Mouse (Mus musculus): Measurements from ENCODE around the gene Col19a1. TPM values are rescaled to one million over a fixed set of nuclear protein-coding genes. Genes with fewer than 3 reads are reported as not detected.

Gene Col19a1
- total RNA-seq, 1 experiment: not detected

DNA sequence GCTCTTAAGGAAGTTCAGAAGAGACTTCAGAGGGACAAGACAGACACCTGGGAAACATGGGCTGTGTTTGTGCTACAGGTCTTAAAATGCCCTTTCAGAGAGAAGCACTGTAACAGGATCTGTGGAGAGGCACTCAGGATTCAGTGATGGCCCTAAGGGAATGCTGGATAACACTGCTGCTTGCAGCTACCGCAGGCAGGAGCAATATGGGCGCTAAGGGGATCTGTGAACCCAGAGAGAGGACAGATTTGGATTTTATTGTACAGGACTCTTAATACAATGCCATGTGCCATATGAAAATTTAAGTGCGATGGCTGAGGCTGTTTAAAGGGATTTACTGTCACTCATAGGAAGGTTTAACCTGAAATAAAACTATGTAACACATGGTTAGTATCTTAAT is 270.8 kb downstream of the Col19a1 start:
- H3K4me3 ChIP-seq (ENCODE audit: insufficient read depth in 1 of 2, low read depth in 1 of 2, low read length in 2 of 2, poor library complexity in 1 of 2, severe bottlenecking in 1 of 2): no peak overlapping the region
- no peak for DNase-seq (ENCODE audit: low read depth, low spot score)
- TF ChIP-seq ZC3H11A (IDR thresholded peaks at IDR 0.05; ENCODE audit: borderline replicate concordance, low read depth, low read length) (no peak), CHD2 (IDR thresholded peaks at IDR 0.05; ENCODE audit: low read depth, low read length) (no peak), MAFK (IDR thresholded peaks at IDR 0.05; ENCODE audit: insufficient read depth, low read depth, low read length) (no peak), ZNF384 (IDR thresholded peaks at IDR 0.05; ENCODE audit: low read depth, low read length) (no peak), HCFC1 (IDR thresholded peaks at IDR 0.05; ENCODE audit: borderline replicate concordance, insufficient read depth, low read length) (no peak)
- no peaks in the 10 kb centered on the region for H3K4me1 ChIP-seq (ENCODE audit: control insufficient read depth in 2 of 2, insufficient read depth in 2 of 2, low read length in 2 of 2, poor library complexity in 1 of 2)
- H3K27ac ChIP-seq (ENCODE audit: insufficient read depth, low read depth, low read length, poor library complexity, severe bottlenecking): no peak overlapping the region
- in situ Hi-C loops (cut with MboI; ENCODE audit: low sequenced_read_pairs in 2 of 2, unreplicated experiment in 2 of 2): no loop called here
- no peaks in the 10 kb centered on the region for H3K9me3 ChIP-seq (ENCODE audit: control insufficient read depth, insufficient read depth, low read depth, low read length)
- no peaks in the 10 kb centered on the region for H3K36me3 ChIP-seq (ENCODE audit: control insufficient read depth, insufficient read depth, low read length, poor library complexity, severe bottlenecking)
- no peak overlapping the region for H3K9ac ChIP-seq (ENCODE audit: insufficient read depth, low read depth, low read length, poor library complexity, severe bottlenecking)

DNA sequence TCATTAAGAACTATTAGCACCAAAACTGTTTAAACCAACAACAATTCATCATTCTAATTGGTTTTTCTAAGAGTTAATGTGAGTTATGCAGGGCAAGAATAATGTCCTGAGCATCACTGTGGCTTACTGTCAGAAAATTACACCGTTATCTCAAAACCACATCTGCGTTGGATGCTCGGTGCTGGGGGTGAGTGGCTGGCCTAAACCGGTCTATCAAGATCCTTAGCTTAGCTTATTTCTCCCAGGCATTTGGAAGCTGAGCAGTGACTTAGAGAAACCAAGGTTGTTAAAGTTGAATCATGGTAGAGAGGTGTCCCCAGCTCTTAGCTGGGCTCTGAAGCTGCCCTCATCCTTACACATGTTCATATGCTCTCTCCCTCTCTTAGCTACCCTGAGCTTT is 276.4 kb downstream of the Col19a1 start:
- TF ChIP-seq HCFC1 (IDR thresholded peaks at IDR 0.05; ENCODE audit: borderline replicate concordance, insufficient read depth, low read length) (no peak), CHD2 (IDR thresholded peaks at IDR 0.05; ENCODE audit: low read depth, low read length) (no peak)
- no peak overlapping the region for H3K9ac ChIP-seq (ENCODE audit: insufficient read depth, low read depth, low read length, poor library complexity, severe bottlenecking)
- no peak overlapping the region for H3K27ac ChIP-seq (ENCODE audit: insufficient read depth, low read depth, low read length, poor library complexity, severe bottlenecking)
- H3K4me3 ChIP-seq (ENCODE audit: insufficient read depth in 1 of 2, low read depth in 1 of 2, low read length in 2 of 2, poor library complexity in 1 of 2, severe bottlenecking in 1 of 2): no peak overlapping the region
- H3K9me3 ChIP-seq (ENCODE audit: control insufficient read depth, insufficient read depth, low read depth, low read length): no peaks in the 10 kb centered on the region
- DNase-seq (ENCODE audit: low read depth, low spot score): no peak
- H3K36me3 ChIP-seq (ENCODE audit: control insufficient read depth, insufficient read depth, low read length, poor library complexity, severe bottlenecking): no peaks in the 10 kb centered on the region
- in situ Hi-C loops (cut with MboI; ENCODE audit: low sequenced_read_pairs in 2 of 2, unreplicated experiment in 2 of 2): no loop called here
- H3K4me1 ChIP-seq (ENCODE audit: control insufficient read depth in 2 of 2, insufficient read depth in 2 of 2, low read length in 2 of 2, poor library complexity in 1 of 2): no peaks in the 10 kb centered on the region

DNA sequence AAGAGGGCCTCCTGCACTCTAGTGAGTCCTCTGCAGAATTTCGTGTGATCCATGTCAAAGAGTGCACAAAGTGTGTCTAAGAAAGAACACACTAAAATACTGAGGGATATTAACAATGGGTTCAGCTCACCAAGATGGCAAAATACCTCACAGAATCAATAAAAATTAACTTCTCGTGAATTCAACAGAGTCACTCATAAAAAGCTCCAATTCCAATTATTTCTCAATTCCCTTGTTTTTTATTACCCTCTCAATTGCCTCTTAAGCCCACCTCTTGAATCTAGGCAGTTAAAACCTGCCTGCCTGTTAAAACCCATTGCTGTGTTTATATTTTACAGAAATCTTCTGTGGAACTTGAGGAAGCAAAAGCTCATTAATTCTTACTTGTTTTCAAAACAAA is 277.1 kb downstream of the Col19a1 start:
- in situ Hi-C loops (cut with MboI; ENCODE audit: low sequenced_read_pairs in 2 of 2, unreplicated experiment in 2 of 2): no loop called here
- no peak overlapping the region for H3K27ac ChIP-seq (ENCODE audit: insufficient read depth, low read depth, low read length, poor library complexity, severe bottlenecking)

DNA sequence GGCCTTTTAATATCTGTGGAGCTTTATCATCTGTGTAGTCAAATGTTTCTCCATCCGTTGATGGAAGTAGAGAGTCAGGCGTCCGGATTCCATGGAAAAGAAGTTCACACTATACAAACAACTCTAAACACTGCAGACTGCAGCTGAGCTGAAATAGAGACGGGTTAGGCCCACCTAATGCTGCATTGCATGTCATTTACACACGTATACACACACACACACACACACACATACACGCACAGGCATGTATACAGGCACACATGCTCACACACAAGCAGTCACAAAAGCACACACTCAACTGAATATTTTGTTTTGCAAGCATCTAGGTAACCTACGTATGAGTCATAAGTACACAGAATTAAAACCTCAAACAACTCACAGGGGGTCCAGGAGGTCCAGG is 284.2 kb downstream of the Col19a1 start:
- Histone ChIP-seq H3K9me3 (ENCODE audit: control insufficient read depth, insufficient read depth, low read depth, low read length) (no peaks in the 10 kb centered on the region), H3K36me3 (ENCODE audit: control insufficient read depth, insufficient read depth, low read length, poor library complexity, severe bottlenecking) (no peaks in the 10 kb centered on the region), H3K4me3 (ENCODE audit: insufficient read depth in 1 of 2, low read depth in 1 of 2, low read length in 2 of 2, poor library complexity in 1 of 2, severe bottlenecking in 1 of 2) (no peak overlapping the region), H3K9ac (ENCODE audit: insufficient read depth, low read depth, low read length, poor library complexity, severe bottlenecking) (no peak overlapping the region), H3K4me1 (ENCODE audit: control insufficient read depth in 2 of 2, insufficient read depth in 2 of 2, low read length in 2 of 2, poor library complexity in 1 of 2) (no peaks in the 10 kb centered on the region), H3K27ac (ENCODE audit: insufficient read depth, low read depth, low read length, poor library complexity, severe bottlenecking) (no peak overlapping the region)
- no peak for DNase-seq (ENCODE audit: low read depth, low spot score)
- in situ Hi-C loops (cut with MboI; ENCODE audit: low sequenced_read_pairs in 2 of 2, unreplicated experiment in 2 of 2): no loop called here
- TF ChIP-seq MAFK (IDR thresholded peaks at IDR 0.05; ENCODE audit: insufficient read depth, low read depth, low read length) (no peak), ZNF384 (IDR thresholded peaks at IDR 0.05; ENCODE audit: low read depth, low read length) (no peak), ZC3H11A (IDR thresholded peaks at IDR 0.05; ENCODE audit: borderline replicate concordance, low read depth, low read length) (no peak), CHD2 (IDR thresholded peaks at IDR 0.05; ENCODE audit: low read depth, low read length) (no peak), HCFC1 (IDR thresholded peaks at IDR 0.05; ENCODE audit: borderline replicate concordance, insufficient read depth, low read length) (no peak)

More for the DNA sequence above, 277.1 kb downstream of the Col19a1 start:
- H3K9ac ChIP-seq (ENCODE audit: insufficient read depth, low read depth, low read length, poor library complexity, severe bottlenecking): no peak overlapping the region
- no peaks in the 10 kb centered on the region for H3K36me3 ChIP-seq (ENCODE audit: control insufficient read depth, insufficient read depth, low read length, poor library complexity, severe bottlenecking)
- no peaks in the 10 kb centered on the region for H3K9me3 ChIP-seq (ENCODE audit: control insufficient read depth, insufficient read depth, low read depth, low read length)
- TF ChIP-seq ZC3H11A (IDR thresholded peaks at IDR 0.05; ENCODE audit: borderline replicate concordance, low read depth, low read length) (no peak), ZNF384 (IDR thresholded peaks at IDR 0.05; ENCODE audit: low read depth, low read length) (no peak)
- H3K4me1 ChIP-seq (ENCODE audit: control insufficient read depth in 2 of 2, insufficient read depth in 2 of 2, low read length in 2 of 2, poor library complexity in 1 of 2): no peaks in the 10 kb centered on the region
- no peak overlapping the region for H3K4me3 ChIP-seq (ENCODE audit: insufficient read depth in 1 of 2, low read depth in 1 of 2, low read length in 2 of 2, poor library complexity in 1 of 2, severe bottlenecking in 1 of 2)
- DNase-seq (ENCODE audit: low read depth, low spot score): no peak

DNA sequence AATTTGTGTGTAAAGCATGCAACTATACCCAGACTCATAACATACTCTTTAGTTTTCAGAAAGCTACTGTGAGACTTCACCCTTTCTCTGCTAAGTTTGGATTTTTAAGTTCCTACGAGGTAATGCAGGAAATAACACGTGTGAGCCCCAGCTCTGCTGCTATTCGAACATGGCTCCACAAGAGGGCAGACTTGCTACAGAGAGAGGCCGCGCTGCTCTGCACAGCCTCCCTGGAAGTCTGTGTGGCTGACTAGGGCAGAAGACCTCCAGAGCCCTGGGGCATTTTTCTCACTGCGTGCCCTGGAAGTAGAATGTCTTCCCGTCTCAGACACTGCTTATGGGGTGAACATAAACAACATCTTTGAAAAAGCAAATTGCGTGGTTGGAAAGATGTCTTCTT is 284.6 kb downstream of the Col19a1 start:
- Histone ChIP-seq H3K9ac (ENCODE audit: insufficient read depth, low read depth, low read length, poor library complexity, severe bottlenecking) (no peak overlapping the region), H3K4me3 (ENCODE audit: insufficient read depth in 1 of 2, low read depth in 1 of 2, low read length in 2 of 2, poor library complexity in 1 of 2, severe bottlenecking in 1 of 2) (no peak overlapping the region), H3K9me3 (ENCODE audit: control insufficient read depth, insufficient read depth, low read depth, low read length) (no peaks in the 10 kb centered on the region), H3K36me3 (ENCODE audit: control insufficient read depth, insufficient read depth, low read length, poor library complexity, severe bottlenecking) (no peaks in the 10 kb centered on the region), H3K27ac (ENCODE audit: insufficient read depth, low read depth, low read length, poor library complexity, severe bottlenecking) (no peak overlapping the region), H3K4me1 (ENCODE audit: control insufficient read depth in 2 of 2, insufficient read depth in 2 of 2, low read length in 2 of 2, poor library complexity in 1 of 2) (no peaks in the 10 kb centered on the region)
- DNase-seq (ENCODE audit: low read depth, low spot score): peak; percentile 44
- TF ChIP-seq ZNF384 (IDR thresholded peaks at IDR 0.05; ENCODE audit: low read depth, low read length) (no peak), CHD2 (IDR thresholded peaks at IDR 0.05; ENCODE audit: low read depth, low read length) (no peak)
- in situ Hi-C loops (cut with MboI; ENCODE audit: low sequenced_read_pairs in 2 of 2, unreplicated experiment in 2 of 2): no loop called here

Data from ES-E14 (cell line).